In genomic region chr16:11132839-11133238, GRCm38 (mm10) we compare ENCODE assay signal across 8 mouse cellular contexts. TPM values are rescaled to one million over a fixed set of nuclear protein-coding genes. Genes with fewer than 3 reads are reported as not detected.
DNase-seq lines count a peak whose midpoint lies in the region; ATAC-seq and TF ChIP-seq lines count a peak whose summit lies in the region.

No protein-coding gene starts in this region.

- no peaks in the 10 kb centered on the region for H3K9me3 ChIP-seq in MEL (replicated peaks; ENCODE audit: insufficient read depth, low read length)
- no peaks in the 10 kb centered on the region for H3K9me3 ChIP-seq in hindbrain, embryonic 11.5 days (ENCODE audit: control insufficient read depth, low read length)

- H3K4me2 ChIP-seq in hindbrain, embryonic 11.5 days (replicated peaks; ENCODE audit: low read depth, low read length), result peak overlapping the region; percentile 77; the same call in 1 of the 2 replicates

- H3K9ac ChIP-seq in heart, adult 2 months (ENCODE audit: low read depth, low read length), result no peak overlapping the region
- H3K9ac ChIP-seq in MEL (ENCODE audit: control insufficient read depth, low read depth, low read length, poor library complexity, severe bottlenecking), result peak overlapping the region; percentile 96
- no peak overlapping the region for H3K9ac ChIP-seq in hindbrain, embryonic 11.5 days (ENCODE audit: low read depth, low read length)

- H3K4me3 ChIP-seq in heart, adult 2 months, result peak overlapping the region; percentile 73
- H3K4me3 ChIP-seq in MEL (ENCODE audit: control insufficient read depth in 1 of 2, insufficient read depth in 1 of 2, low read depth in 2 of 2, low read length in 2 of 2) (peak overlapping the region; percentile 81 to 100; a peak in 3 of 4 replicates), macrophage (ENCODE audit: inconsistent target) (peak overlapping the region; percentile 78; the same call in 1 of the 2 replicates)
- H3K4me3 ChIP-seq in hindbrain, embryonic 11.5 days (ENCODE audit: low read depth, low read length), result 0 out of 2 replicates have a peak overlapping the region, but pooled peaks have one; percentile 69

- no peak for TF ChIP-seq POLR2A in heart, adult 2 months (IDR thresholded peaks at IDR 0.05; ENCODE audit: insufficient read depth, low read depth, low read length)
- TF ChIP-seq POLR2A in MEL (IDR thresholded peaks at IDR 0.05; ENCODE audit: control insufficient read depth in 1 of 2, insufficient read depth in 1 of 2, low read depth in 1 of 2, low read length in 2 of 2, poor library complexity in 1 of 2), result no peak

- no peak for TF ChIP-seq EP300 in heart, adult 2 months (IDR thresholded peaks at IDR 0.05; ENCODE audit: insufficient read depth, low read depth, low read length)
- TF ChIP-seq EP300 in MEL (IDR thresholded peaks at IDR 0.05; ENCODE audit: low read depth in 1 of 2, low read length in 2 of 2), result no peak

- H3K27me3 ChIP-seq in heart, adult 2 months (ENCODE audit: control insufficient read depth, insufficient read depth, low read length), result no peaks in the 10 kb centered on the region
- no peaks in the 10 kb centered on the region for H3K27me3 ChIP-seq in MEL (ENCODE audit: control insufficient read depth in 1 of 2, insufficient read depth in 2 of 2, low read length in 2 of 2)
- H3K27me3 ChIP-seq in hindbrain, embryonic 11.5 days (ENCODE audit: control insufficient read depth, insufficient read depth, low read length), result no peaks in the 10 kb centered on the region

- 0 out of 2 replicates have a peak, but pooled peaks cover 2% of the 10 kb centered on the region for H3K79me2 ChIP-seq in heart, adult 2 months (replicated peaks; ENCODE audit: control insufficient read depth, insufficient read depth, low read length)
- peaks cover 34% of the 10 kb centered on the region for H3K79me2 ChIP-seq in MEL (ENCODE audit: control insufficient read depth, insufficient read depth, low read length, poor library complexity)
- peaks cover 60% of the 10 kb centered on the region for H3K79me2 ChIP-seq in macrophage (ENCODE audit: inconsistent target)

- no peak for TF ChIP-seq CTCF in heart, adult 2 months (IDR thresholded peaks at IDR 0.05)
- no peak for TF ChIP-seq CTCF in MEL (IDR thresholded peaks at IDR 0.05 in 2 of 3, conservative IDR thresholded peaks at IDR 0.05 in 1 of 3; ENCODE audit: control insufficient read depth in 1 of 3, insufficient read depth in 1 of 3, low read depth in 2 of 3, low read length in 3 of 3, poor library complexity in 1 of 3, severe bottlenecking in 1 of 3)

- no peak for DNase-seq in heart, adult 2 months
- no peak for DNase-seq in heart, postnatal 10 days
- DNase-seq in MEL (ENCODE audit: low read depth, low spot score), result peak; percentile 49
- no peak for DNase-seq in hindbrain, embryonic 11.5 days (ENCODE audit: low spot score)
- DNase-seq in B cell, adult 2 months, result no peak
- DNase-seq in layer of hippocampus, adult 8-10 months (ENCODE audit: low spot score in 2 of 2), result no peak
- DNase-seq in adrenal gland, adult 2 months, result no peak

- peaks cover 3% of the 10 kb centered on the region; the same call in 1 of the 2 replicates for H3K4me1 ChIP-seq in heart, adult 2 months (ENCODE audit: control insufficient read depth, insufficient read depth, low read length)
- H3K4me1 ChIP-seq in MEL (ENCODE audit: control insufficient read depth in 1 of 2, insufficient read depth in 2 of 2, low read length in 2 of 2), result peaks cover 4 to 9% of the 10 kb centered on the region in 2 experiments
- peaks cover 5% of the 10 kb centered on the region for H3K4me1 ChIP-seq in hindbrain, embryonic 11.5 days (replicated peaks; ENCODE audit: control insufficient read depth, insufficient read depth, low read length)

- peak overlapping the region; percentile 97; the same call in 1 of the 2 replicates for H3K27ac ChIP-seq in heart, adult 2 months
- no peak overlapping the region for H3K27ac ChIP-seq in MEL (ENCODE audit: control insufficient read depth, low read depth, low read length)
- no peak overlapping the region for H3K27ac ChIP-seq in hindbrain, embryonic 11.5 days (ENCODE audit: low read depth, low read length)
- H3K27ac ChIP-seq in macrophage, result no peak overlapping the region

- no peak for TF ChIP-seq RAD21 in MEL (IDR thresholded peaks at IDR 0.05; ENCODE audit: low read depth, low read length)

- ATAC-seq in hindbrain, embryonic 11.5 days (ENCODE audit: low FRiP score), result no peak

- peaks cover 10% of the 10 kb centered on the region for H3K36me3 ChIP-seq in heart, adult 2 months (ENCODE audit: control insufficient read depth, insufficient read depth, low read length)
- peaks cover 7 to 28% of the 10 kb centered on the region in 2 experiments for H3K36me3 ChIP-seq in MEL (ENCODE audit: control insufficient read depth in 1 of 2, insufficient read depth in 2 of 2, low read length in 2 of 2)
- no peaks in the 10 kb centered on the region for H3K36me3 ChIP-seq in hindbrain, embryonic 11.5 days (ENCODE audit: control insufficient read depth, insufficient read depth, low read length)
- H3K36me3 ChIP-seq in macrophage (ENCODE audit: inconsistent target), result peaks cover 26% of the 10 kb centered on the region; the same call in 1 of the 2 replicates

- intact Hi-C loops in heart, adult 2 months (cut with DNase I), result loop anchor here (2.0 to 5.0 kb wide), 2 partner anchors 66 to 189 kb away; partner anchors contain the start of genes Litaf and Snx29
- intact Hi-C loops in heart, postnatal 10 days (cut with DNase I), result no loop called here

- WGBS in heart, adult 2 months, result 13% methylated on average over 2 of the region's 2 CpGs
- WGBS in hindbrain, embryonic 11.5 days, result 40% methylated on average over 2 of the region's 2 CpGs
- WGBS in macrophage (ENCODE audit: missing documents), result 15% methylated on average over 2 of the region's 2 CpGs

TF ChIP-seq in MEL, 35 proteins besides CTCF, POLR2A, EP300 and RAD21:
- no peak for TF ChIP-seq NRF1 (IDR thresholded peaks at IDR 0.05; ENCODE audit: insufficient read depth, low read depth, low read length, poor library complexity, severe bottlenecking)
- no peak for TF ChIP-seq MAZ (IDR thresholded peaks at IDR 0.05; ENCODE audit: low read depth, low read length)
- TF ChIP-seq ELF1 (IDR thresholded peaks at IDR 0.05; ENCODE audit: low read depth, low read length), result no peak
- no peak for TF ChIP-seq HCFC1 (IDR thresholded peaks at IDR 0.05; ENCODE audit: low read depth, low read length)
- no peak for TF ChIP-seq GATA1 (IDR thresholded peaks at IDR 0.05; ENCODE audit: low read depth, low read length)
- TF ChIP-seq CHD1 (IDR thresholded peaks at IDR 0.05; ENCODE audit: low read depth, low read length), result no peak
- TF ChIP-seq CHD2 (IDR thresholded peaks at IDR 0.05; ENCODE audit: low read length), result no peak
- no peak for TF ChIP-seq JUND (IDR thresholded peaks at IDR 0.05; ENCODE audit: low read depth, low read length)
- TF ChIP-seq SMC3 (IDR thresholded peaks at IDR 0.05; ENCODE audit: low read depth, low read length), result no peak
- TF ChIP-seq TAL1 (IDR thresholded peaks at IDR 0.05; ENCODE audit: low read length), result no peak
- no peak for TF ChIP-seq E2F4 (IDR thresholded peaks at IDR 0.05; ENCODE audit: borderline replicate concordance, low read depth, low read length)
- no peak for TF ChIP-seq USF1 (IDR thresholded peaks at IDR 0.05; ENCODE audit: low read depth, low read length)
- no peak for TF ChIP-seq MAFK (IDR thresholded peaks at IDR 0.05; ENCODE audit: borderline replicate concordance, low read depth, low read length)

RNA-seq across cellular contexts. Expression of gene Txndc11, which starts 1.6 kb away (rescaled TPM):
- total RNA-seq in heart, adult 2 months (2021), result 10 to 100 TPM; 13.0 to 14.8 TPM
- 11.2 and 17.8 TPM in 2 replicates for polyA plus RNA-seq in heart, adult 2 months (2012; rRNA removed)
- 10 to 100 TPM; 22.7 to 24.3 TPM for total RNA-seq in heart, postnatal 10 days (2021)
- 19.7 and 24.9 TPM in 2 replicates for total RNA-seq in MEL (2012; rRNA removed)
- 10 to 100 TPM in 1 of 2 experiments, not detected in 1; 33.7 TPM for polyA plus RNA-seq in MEL (2012; ENCODE audit: insufficient read depth in 1 of 2, insufficient read length in 2 of 2, low read depth in 1 of 2, low replicate concordance in 2 of 2, missing spikeins in 1 of 2)
- 31.3 and 33.4 TPM in 2 replicates for polyA plus RNA-seq in hindbrain, embryonic 11.5 days (2014; fragmentation: Nextera tagmentation; extraction: Ambion mirVana)
- total RNA-seq in macrophage (2018; cell fraction: chromatin; rRNA removed), result 10 to 100 TPM; 27.8 to 96.1 (median 52.3) TPM
- 10 to 100 TPM; 11.5 to 24.6 (median 16.7) TPM for total RNA-seq in macrophage (2018; cell fraction: cytosol; rRNA removed)
- total RNA-seq in macrophage (2018; cell fraction: nucleus; rRNA removed), result 10 to 100 TPM; 21.7 to 63.1 (median 35.8) TPM
- polyA plus RNA-seq in macrophage (2018), result 15.5 to 18.2 TPM (median 18.0 TPM) in 3 replicates
- total RNA-seq in layer of hippocampus, adult 8-10 months (2022), result 10 to 100 TPM; 27.5 to 31.0 (median 29.2) TPM
- 10 to 100 TPM; 33.2 to 72.4 TPM for total RNA-seq in adrenal gland, adult 2 months (2021)
- 25.9 and 38.3 TPM in 2 replicates for polyA plus RNA-seq in adrenal gland, adult 2 months (2012; rRNA removed)

RNA-seq across cellular contexts. Expression of gene Zc3h7a, which starts 43.4 kb away (rescaled TPM):
- 10 to 100 TPM; 24.2 to 24.3 TPM for total RNA-seq in heart, adult 2 months (2021)
- 27.5 and 47.0 TPM in 2 replicates for polyA plus RNA-seq in heart, adult 2 months (2012; rRNA removed)
- 10 to 100 TPM; 41.3 to 51.3 TPM for total RNA-seq in heart, postnatal 10 days (2021)
- 40.9 and 48.7 TPM in 2 replicates for total RNA-seq in MEL (2012; rRNA removed)
- polyA plus RNA-seq in MEL (2012; ENCODE audit: insufficient read depth in 1 of 2, insufficient read length in 2 of 2, low read depth in 1 of 2, low replicate concordance in 2 of 2, missing spikeins in 1 of 2) (100 to 1,000 TPM in 1 of 2 experiments, 10 to 100 TPM in 1; 77.4 to 202 TPM), macrophage (2018) (64.3 to 121 TPM (median 115 TPM) in 3 replicates)
- 104 and 113 TPM in 2 replicates for polyA plus RNA-seq in hindbrain, embryonic 11.5 days (2014; fragmentation: Nextera tagmentation; extraction: Ambion mirVana)
- total RNA-seq in macrophage (2018; cell fraction: chromatin; rRNA removed), result 1,000 to 10,000 TPM; 1,100 to 4,230 (median 1,584) TPM
- total RNA-seq in macrophage (2018; cell fraction: cytosol; rRNA removed), result 100 to 1,000 TPM in 4 of 26 experiments, 10 to 100 TPM in 22; 36.4 to 125 (median 54.0) TPM
- 1,000 to 10,000 TPM in 19 of 26 experiments, 100 to 1,000 TPM in 7; 737 to 4,041 (median 1,180) TPM for total RNA-seq in macrophage (2018; cell fraction: nucleus; rRNA removed)
- total RNA-seq in layer of hippocampus, adult 8-10 months (2022), result 100 to 1,000 TPM in 1 of 4 experiments, 10 to 100 TPM in 3; 72.6 to 102 (median 80.1) TPM
- 10 to 100 TPM; 46.7 to 79.2 TPM for total RNA-seq in adrenal gland, adult 2 months (2021)
- 12.3 and 15.0 TPM in 2 replicates for polyA plus RNA-seq in adrenal gland, adult 2 months (2012; rRNA removed)
